Mouse (Mus musculus): Measurements from ENCODE around the gene Bhlhe41. TPM values are rescaled to one million over a fixed set of nuclear protein-coding genes. Genes with fewer than 3 reads are reported as not detected.

Gene Bhlhe41
- polyA plus RNA-seq, 1 experiment, result 15.6 TPM

- no peaks in the 10 kb centered on the region for H3K27me3 ChIP-seq (ENCODE audit: control insufficient read depth, insufficient read depth, insufficient read length)
- no peak overlapping the region for H3K4me2 ChIP-seq (ENCODE audit: low read depth)
- H3K79me2 ChIP-seq (ENCODE audit: control insufficient read depth, insufficient read depth), result no peaks in the 10 kb centered on the region
- no peak overlapping the region for H3K4me3 ChIP-seq
- H3K36me3 ChIP-seq (ENCODE audit: control insufficient read depth, insufficient read depth), result no peaks in the 10 kb centered on the region
- no peak for TF ChIP-seq POLR2AphosphoS2 (IDR thresholded peaks at IDR 0.05; ENCODE audit: insufficient read length, low read depth)
- no peak for TF ChIP-seq TCF12 (IDR thresholded peaks at IDR 0.05; ENCODE audit: insufficient read depth, poor library complexity, severe bottlenecking)
- no peak for TF ChIP-seq USF1 (IDR thresholded peaks at IDR 0.05; ENCODE audit: low read depth)
- no peak for TF ChIP-seq E2F4 (IDR thresholded peaks at IDR 0.05; ENCODE audit: insufficient read depth)
- TF ChIP-seq POLR2A (IDR thresholded peaks at IDR 0.05; ENCODE audit: insufficient read length, low read depth), result no peak
- no peak for TF ChIP-seq REST (IDR thresholded peaks at IDR 0.05; ENCODE audit: insufficient read depth, insufficient read length)
- TF ChIP-seq TCF3 (IDR thresholded peaks at IDR 0.05; ENCODE audit: insufficient read length, low read depth), result no peak
- no peak for TF ChIP-seq MYOG (IDR thresholded peaks at IDR 0.05; ENCODE audit: control insufficient read depth in 1 of 3, insufficient read depth in 1 of 3, insufficient read length in 2 of 3, low read depth in 2 of 3)
- no peak for TF ChIP-seq SRF (IDR thresholded peaks at IDR 0.05; ENCODE audit: control insufficient read depth, insufficient read length, low read depth)
- TF ChIP-seq MAX (IDR thresholded peaks at IDR 0.05; ENCODE audit: low read depth), result no peak
- TF ChIP-seq MYOD1 (IDR thresholded peaks at IDR 0.05; ENCODE audit: control insufficient read depth in 1 of 3, insufficient read length in 2 of 3, low read depth in 2 of 3), result no peak
- no peak for TF ChIP-seq CEBPB (IDR thresholded peaks at IDR 0.05; ENCODE audit: insufficient read depth, poor library complexity, severe bottlenecking)
- H3ac ChIP-seq (ENCODE audit: control insufficient read depth, insufficient read length), result no peak overlapping the region
Measured at GRCm38 (mm10) chr6:145829062-145829835, 36.1 kb downstream of the Bhlhe41 start.

DNA sequence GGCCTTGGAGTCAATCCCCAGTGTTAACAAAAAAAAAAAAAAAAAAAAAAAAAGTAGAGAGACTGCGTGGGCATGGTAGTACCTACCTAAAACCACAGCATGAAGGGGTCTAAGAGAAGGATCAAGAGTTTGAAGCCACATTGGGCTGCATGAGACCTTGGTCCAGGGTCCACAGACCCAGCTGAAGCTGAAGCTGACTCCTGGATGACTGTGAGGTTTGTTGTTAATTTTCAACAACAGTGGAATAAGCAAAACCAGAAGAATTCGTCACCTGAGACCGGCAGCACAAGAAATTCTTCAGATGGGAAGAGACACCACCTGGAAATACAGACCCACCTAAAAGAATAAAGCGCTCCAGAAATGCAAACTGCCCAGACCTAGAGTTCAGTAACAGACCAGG is 39.1 kb downstream of the Bhlhe41 start:
- H3K4me2 ChIP-seq (ENCODE audit: low read depth), result no peak overlapping the region
- TF ChIP-seq TCF12 (IDR thresholded peaks at IDR 0.05; ENCODE audit: insufficient read depth, poor library complexity, severe bottlenecking) (no peak), E2F4 (IDR thresholded peaks at IDR 0.05; ENCODE audit: insufficient read depth) (no peak), SRF (IDR thresholded peaks at IDR 0.05; ENCODE audit: control insufficient read depth, insufficient read length, low read depth) (no peak), MYOG (IDR thresholded peaks at IDR 0.05; ENCODE audit: control insufficient read depth in 1 of 3, insufficient read depth in 1 of 3, insufficient read length in 2 of 3, low read depth in 2 of 3) (no peak), USF1 (IDR thresholded peaks at IDR 0.05; ENCODE audit: low read depth) (no peak), REST (IDR thresholded peaks at IDR 0.05; ENCODE audit: insufficient read depth, insufficient read length) (no peak), POLR2A (IDR thresholded peaks at IDR 0.05; ENCODE audit: insufficient read length, low read depth) (no peak), POLR2AphosphoS2 (IDR thresholded peaks at IDR 0.05; ENCODE audit: insufficient read length, low read depth) (no peak), TCF3 (IDR thresholded peaks at IDR 0.05; ENCODE audit: insufficient read length, low read depth) (no peak)

DNA sequence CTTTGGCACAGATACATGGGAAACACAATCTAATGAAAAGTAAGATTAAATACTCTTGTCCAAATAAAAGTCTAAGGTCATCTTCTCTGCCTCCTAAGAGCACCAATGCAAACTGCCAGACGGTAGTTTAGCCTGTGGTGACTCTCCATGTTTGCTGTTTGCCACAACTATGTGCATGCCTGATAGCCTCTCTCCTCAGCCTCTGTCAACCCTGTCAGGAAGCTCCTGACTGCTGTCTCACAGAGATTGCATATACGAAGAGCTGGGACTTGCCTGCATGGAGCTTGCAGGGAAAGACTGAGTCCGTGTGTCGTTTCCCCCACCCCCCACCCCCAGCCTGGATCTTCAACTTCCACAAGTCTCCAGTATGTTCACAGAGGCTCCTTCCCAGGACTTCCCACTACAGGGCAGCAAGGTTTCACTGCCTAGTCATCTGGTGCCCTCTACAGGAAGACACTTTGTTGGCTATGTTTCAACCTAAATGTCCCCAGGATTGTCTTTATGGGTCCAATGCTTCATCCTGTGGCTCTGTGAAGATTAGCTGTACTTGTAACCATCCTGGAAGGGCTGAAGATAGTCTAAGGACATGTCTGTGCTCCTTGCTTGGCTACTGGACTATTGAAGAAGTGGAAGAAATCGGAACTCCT is 41.6 kb downstream of the Bhlhe41 start:
- Histone ChIP-seq H3ac (ENCODE audit: control insufficient read depth, insufficient read length) (no peak overlapping the region), H3K79me2 (ENCODE audit: control insufficient read depth, insufficient read depth) (no peaks in the 10 kb centered on the region), H3K4me3 (no peak overlapping the region), H3K27me3 (ENCODE audit: control insufficient read depth, insufficient read depth, insufficient read length) (no peaks in the 10 kb centered on the region), H3K36me3 (ENCODE audit: control insufficient read depth, insufficient read depth) (no peaks in the 10 kb centered on the region), H3K4me2 (ENCODE audit: low read depth) (no peak overlapping the region)
- TF ChIP-seq CEBPB (IDR thresholded peaks at IDR 0.05; ENCODE audit: insufficient read depth, poor library complexity, severe bottlenecking), result no peak
- TF ChIP-seq E2F4 (IDR thresholded peaks at IDR 0.05; ENCODE audit: insufficient read depth), result no peak
- no peak for TF ChIP-seq POLR2A (IDR thresholded peaks at IDR 0.05; ENCODE audit: insufficient read length, low read depth)
- TF ChIP-seq REST (IDR thresholded peaks at IDR 0.05; ENCODE audit: insufficient read depth, insufficient read length), result no peak
- TF ChIP-seq SRF (IDR thresholded peaks at IDR 0.05; ENCODE audit: control insufficient read depth, insufficient read length, low read depth), result no peak
- no peak for TF ChIP-seq USF1 (IDR thresholded peaks at IDR 0.05; ENCODE audit: low read depth)
- no peak for TF ChIP-seq POLR2AphosphoS2 (IDR thresholded peaks at IDR 0.05; ENCODE audit: insufficient read length, low read depth)
- TF ChIP-seq TCF3 (IDR thresholded peaks at IDR 0.05; ENCODE audit: insufficient read length, low read depth), result no peak
- TF ChIP-seq MYOD1 (IDR thresholded peaks at IDR 0.05; ENCODE audit: control insufficient read depth in 1 of 3, insufficient read length in 2 of 3, low read depth in 2 of 3), result no peak
- no peak for TF ChIP-seq TCF12 (IDR thresholded peaks at IDR 0.05; ENCODE audit: insufficient read depth, poor library complexity, severe bottlenecking)
- TF ChIP-seq MAX (IDR thresholded peaks at IDR 0.05; ENCODE audit: low read depth), result no peak
- TF ChIP-seq MYOG (IDR thresholded peaks at IDR 0.05; ENCODE audit: control insufficient read depth in 1 of 3, insufficient read depth in 1 of 3, insufficient read length in 2 of 3, low read depth in 2 of 3), result no peak

More for the DNA sequence above, 39.1 kb downstream of the Bhlhe41 start:
- Histone ChIP-seq H3K36me3 (ENCODE audit: control insufficient read depth, insufficient read depth) (no peaks in the 10 kb centered on the region), H3K27me3 (ENCODE audit: control insufficient read depth, insufficient read depth, insufficient read length) (no peaks in the 10 kb centered on the region), H3K79me2 (ENCODE audit: control insufficient read depth, insufficient read depth) (no peaks in the 10 kb centered on the region), H3K4me3 (no peak overlapping the region), H3ac (ENCODE audit: control insufficient read depth, insufficient read length) (no peak overlapping the region)

DNA sequence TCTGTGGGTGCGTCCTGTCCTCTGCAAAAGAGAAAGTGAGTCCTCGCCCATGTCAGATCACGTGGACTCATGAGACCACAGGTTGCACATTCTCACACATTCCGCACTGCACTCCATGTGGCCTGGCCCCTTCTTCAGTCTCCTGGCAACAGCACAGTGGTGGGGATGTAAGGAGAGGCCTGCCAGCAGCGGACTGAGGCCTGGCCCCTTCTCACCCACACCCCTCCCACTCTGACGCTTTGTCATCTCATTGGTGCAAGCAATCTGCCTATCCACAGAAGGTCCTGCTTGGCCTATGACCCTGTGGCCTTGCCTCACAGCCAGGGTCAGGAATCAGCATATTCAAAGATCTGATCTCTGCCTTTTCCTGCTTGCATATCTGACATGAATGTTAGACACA is 42.3 kb downstream of the Bhlhe41 start:
- no peaks in the 10 kb centered on the region for H3K79me2 ChIP-seq (ENCODE audit: control insufficient read depth, insufficient read depth)
- H3K36me3 ChIP-seq (ENCODE audit: control insufficient read depth, insufficient read depth), result no peaks in the 10 kb centered on the region
- no peaks in the 10 kb centered on the region for H3K27me3 ChIP-seq (ENCODE audit: control insufficient read depth, insufficient read depth, insufficient read length)
- H3K4me3 ChIP-seq, result no peak overlapping the region
- no peak overlapping the region for H3K4me2 ChIP-seq (ENCODE audit: low read depth)
- no peak overlapping the region for H3ac ChIP-seq (ENCODE audit: control insufficient read depth, insufficient read length)
- no peak for TF ChIP-seq SRF (IDR thresholded peaks at IDR 0.05; ENCODE audit: control insufficient read depth, insufficient read length, low read depth)
- TF ChIP-seq TCF12 (IDR thresholded peaks at IDR 0.05; ENCODE audit: insufficient read depth, poor library complexity, severe bottlenecking), result no peak
- TF ChIP-seq REST (IDR thresholded peaks at IDR 0.05; ENCODE audit: insufficient read depth, insufficient read length), result no peak
- TF ChIP-seq POLR2A (IDR thresholded peaks at IDR 0.05; ENCODE audit: insufficient read length, low read depth), result no peak
- no peak for TF ChIP-seq USF1 (IDR thresholded peaks at IDR 0.05; ENCODE audit: low read depth)
- TF ChIP-seq MYOD1 (IDR thresholded peaks at IDR 0.05; ENCODE audit: control insufficient read depth in 1 of 3, insufficient read length in 2 of 3, low read depth in 2 of 3), result no peak
- TF ChIP-seq E2F4 (IDR thresholded peaks at IDR 0.05; ENCODE audit: insufficient read depth), result no peak
- TF ChIP-seq POLR2AphosphoS2 (IDR thresholded peaks at IDR 0.05; ENCODE audit: insufficient read length, low read depth), result no peak
- TF ChIP-seq CEBPB (IDR thresholded peaks at IDR 0.05; ENCODE audit: insufficient read depth, poor library complexity, severe bottlenecking), result no peak
- TF ChIP-seq MAX (IDR thresholded peaks at IDR 0.05; ENCODE audit: low read depth), result no peak
- no peak for TF ChIP-seq TCF3 (IDR thresholded peaks at IDR 0.05; ENCODE audit: insufficient read length, low read depth)
- no peak for TF ChIP-seq MYOG (IDR thresholded peaks at IDR 0.05; ENCODE audit: control insufficient read depth in 1 of 3, insufficient read depth in 1 of 3, insufficient read length in 2 of 3, low read depth in 2 of 3)

Data from myocyte (in vitro differentiated cells).